Mouse (Mus musculus): ENCODE measurements around the gene Akap8.

DNA sequence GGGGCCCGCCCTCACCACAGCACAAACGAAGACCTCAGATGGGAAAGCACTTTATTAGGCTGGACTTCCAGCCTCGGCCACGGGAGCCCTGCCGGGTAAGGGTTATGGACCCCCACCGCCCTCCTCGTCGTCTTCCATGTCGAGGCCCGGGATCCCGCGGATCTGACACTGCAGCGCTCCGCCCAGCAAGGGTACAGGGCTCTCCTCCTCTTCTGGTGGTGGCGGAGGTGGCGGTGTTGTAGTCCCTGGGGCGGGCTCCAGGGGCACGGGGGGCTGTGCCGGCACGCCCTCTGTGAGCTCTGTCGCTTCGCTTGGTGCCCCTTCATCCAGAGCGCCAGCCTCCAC, 324 bp upstream of the Akap8 start:
- peak; percentile 41; the same call in 1 of the 2 replicates for TF ChIP-seq CTCF (IDR thresholded peaks at IDR 0.05; ENCODE audit: low read depth)
- no peak for TF ChIP-seq EP300 (IDR thresholded peaks at IDR 0.05; ENCODE audit: low read depth)

Measured in liver, embryonic 14.5 days (tissue).